Mouse (Mus musculus): ENCODE data around the gene F3.

DNA sequence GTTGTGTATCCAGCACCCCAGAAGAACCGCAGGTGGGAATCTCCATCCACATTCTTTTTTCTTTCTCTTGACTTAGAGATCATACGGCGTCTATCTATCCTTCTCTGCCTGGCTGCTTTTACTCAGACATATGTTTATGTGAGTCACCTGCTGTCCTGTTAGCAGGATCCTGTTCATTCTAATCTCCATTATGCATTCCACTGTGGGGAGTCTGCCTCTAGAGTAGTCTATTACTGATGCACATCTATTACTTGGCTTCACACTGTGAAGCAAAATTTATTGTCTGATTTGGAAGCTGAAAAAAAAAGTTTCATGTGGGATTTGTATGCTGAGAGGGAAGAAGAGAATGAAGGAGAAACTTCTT, 19.5 kb upstream of the F3 start:
- TF ChIP-seq CTCF (IDR thresholded peaks at IDR 0.05; ENCODE audit: low read depth) (no peak), EP300 (optimal IDR thresholded peaks at IDR 0.05) (no peak)
